Mouse (Mus musculus) brain, embryonic 14.5 days (tissue): ENCODE results near the gene Snx19.

Experiments used
- CTCF ChIP-seq: fragments of 200-500 bp; IDR thresholded peaks from 2 replicates; pipeline ENCODE4 v1.5.1; 2012; ENCODE audit warnings: inconsistent platforms, mild to moderate bottlenecking, moderate library complexity, borderline replicate concordance; ENCODE audit not compliant: insufficient read depth, insufficient read length; ENCODE audit errors: extremely low read depth
- POLR2A ChIP-seq: fragments of 200-500 bp; IDR thresholded peaks from 2 replicates; pipeline ENCODE4 v1.6.1; 2012; ENCODE audit warnings: mild to moderate bottlenecking, inconsistent platforms, borderline replicate concordance; ENCODE audit not compliant: poor library complexity, insufficient read depth, insufficient read length, severe bottlenecking; ENCODE audit errors: extremely low read depth

- TF ChIP-seq CTCF (no peak), POLR2A (no peak)
Observed at GRCm38 (mm10) chr9:30446126-30446525, 19.2 kb downstream of the Snx19 start.
